Mouse (Mus musculus) urinary bladder, postnatal 25 days (tissue): ENCODE measurements around the gene Tnrc18.

ENCODE experiments used
- DNase-seq: peaks from one replicate; pipeline ENCODE4 v3.0.0; 2022; ENCODE audit warnings: low spot score

The Tnrc18 gene

DNA sequence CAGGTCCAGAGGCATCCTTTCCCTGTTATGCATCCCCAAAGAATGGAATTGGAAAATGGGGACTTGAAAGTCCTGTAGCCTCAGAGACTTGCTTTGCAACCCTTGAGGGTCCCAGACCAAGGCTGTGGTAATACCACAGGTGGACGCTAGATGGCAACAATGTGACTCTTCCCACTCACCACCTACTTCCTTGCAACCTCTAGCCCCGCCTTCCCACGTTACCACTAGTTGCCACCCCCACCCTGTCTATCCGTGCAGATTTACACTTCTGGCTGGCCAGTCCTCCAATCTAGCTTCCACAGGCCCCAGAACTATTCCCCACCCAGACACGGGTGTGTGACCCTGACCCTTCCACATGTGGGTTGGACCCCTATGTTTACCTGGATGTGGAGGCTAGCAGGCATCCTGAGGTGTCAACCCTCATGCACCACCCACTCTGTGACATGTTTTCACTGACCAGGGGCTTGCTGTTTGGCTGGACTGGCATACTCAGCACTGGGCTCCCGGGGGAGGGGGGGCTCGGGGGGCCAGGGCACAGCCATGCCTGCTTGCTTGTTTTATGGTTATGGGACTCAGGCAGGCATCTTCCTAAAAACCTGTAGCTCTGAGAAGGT is 93.8 kb downstream of the Tnrc18 start:
- peak; percentile 54 for DNase-seq

DNA sequence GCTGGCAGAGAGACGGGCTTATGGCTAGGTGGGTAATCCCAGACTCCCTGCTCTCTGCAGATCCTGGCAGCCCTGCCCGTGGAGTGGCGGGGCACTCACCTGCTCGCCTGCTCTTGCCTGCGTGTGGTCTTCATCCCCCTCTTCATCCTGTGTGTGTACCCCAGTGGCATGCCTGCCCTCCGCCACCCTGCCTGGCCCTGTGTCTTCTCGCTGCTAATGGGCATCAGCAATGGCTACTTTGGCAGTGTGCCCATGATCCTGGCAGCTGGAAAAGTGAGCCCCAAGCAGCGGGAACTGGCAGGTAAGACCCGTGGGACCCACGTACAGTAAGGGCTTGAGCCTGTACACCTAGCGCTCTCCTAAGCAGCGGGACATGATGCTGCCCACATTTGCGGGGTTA is 97.6 kb downstream of the Tnrc18 start:
- no peak for DNase-seq

DNA sequence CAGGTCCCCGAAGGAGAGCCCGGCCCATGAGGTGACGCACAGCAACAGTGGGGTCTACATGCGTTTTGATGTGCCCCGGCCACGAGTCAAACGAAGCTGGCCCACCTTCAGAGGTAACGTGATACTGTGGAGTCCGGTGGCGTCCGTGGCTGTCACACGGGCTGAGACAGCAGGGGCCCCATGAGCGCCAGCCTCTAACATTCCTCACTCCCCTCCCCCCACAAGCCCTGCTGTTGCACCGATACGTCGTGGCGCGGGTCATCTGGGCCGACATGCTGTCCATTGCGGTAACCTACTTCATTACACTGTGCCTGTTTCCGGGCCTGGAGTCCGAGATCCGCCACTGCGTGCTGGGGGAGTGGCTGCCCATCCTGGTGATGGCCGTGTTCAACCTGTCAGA is 99.0 kb downstream of the Tnrc18 start:
- no peak for DNase-seq

DNA sequence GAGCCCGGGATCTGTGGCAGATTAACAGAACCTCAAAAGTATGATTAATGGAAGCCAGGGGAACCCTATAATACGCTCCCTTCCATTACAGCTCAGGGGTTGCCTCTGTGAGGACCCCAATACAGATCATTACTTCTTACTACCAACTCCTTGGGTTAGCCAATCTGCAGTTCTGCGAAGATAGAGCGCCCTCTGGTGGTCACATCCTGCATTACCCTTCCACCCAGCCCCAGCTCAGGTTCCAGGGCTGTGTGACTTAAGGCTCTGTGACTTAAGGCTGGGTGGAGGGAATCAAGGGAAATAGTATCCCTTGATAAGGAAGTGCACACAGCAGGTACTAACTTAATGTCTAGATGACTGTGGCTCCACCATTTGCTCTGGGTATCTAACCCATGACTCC is 99.4 kb downstream of the Tnrc18 start:
- peak; percentile 90 for DNase-seq

DNA sequence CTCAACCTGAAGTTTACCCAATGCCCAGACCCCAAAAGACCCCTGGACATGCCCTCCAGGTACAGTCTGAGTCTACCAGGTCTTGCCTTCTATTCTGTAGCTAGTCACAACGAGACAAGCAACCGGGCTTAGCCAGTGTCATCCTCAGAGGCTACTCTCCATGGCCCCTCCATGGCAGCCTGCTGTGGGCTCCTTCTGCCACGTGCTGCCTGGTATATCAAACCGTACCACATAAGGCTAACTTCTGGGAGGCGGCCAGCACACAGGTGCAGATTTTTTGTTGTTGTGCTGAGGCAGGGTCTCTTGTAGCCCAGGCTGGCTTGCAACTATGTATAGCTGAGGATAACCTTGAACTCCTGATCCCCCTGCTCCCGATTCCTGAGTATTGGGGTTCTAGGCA is 101.4 kb downstream of the Tnrc18 start:
- no peak for DNase-seq

DNA sequence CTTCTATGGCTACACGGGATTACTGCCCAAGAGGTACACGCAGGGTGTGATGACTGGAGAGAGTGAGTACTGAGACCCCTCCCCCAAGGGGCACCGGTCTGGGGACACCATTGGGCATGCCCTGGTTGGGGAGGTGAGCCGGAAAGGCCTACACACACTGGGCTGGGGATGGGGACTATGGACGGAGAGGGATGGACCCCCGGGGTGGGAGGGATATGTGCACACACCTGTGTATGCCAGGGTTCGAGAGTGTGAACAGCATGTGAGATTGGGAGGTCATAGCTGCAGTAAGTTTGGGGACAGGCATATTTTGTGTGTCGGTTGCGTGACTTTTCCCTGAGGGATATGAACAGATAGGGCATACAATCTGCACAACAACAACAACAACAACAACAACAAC is 102.4 kb downstream of the Tnrc18 start:
- DNase-seq: no peak

DNA sequence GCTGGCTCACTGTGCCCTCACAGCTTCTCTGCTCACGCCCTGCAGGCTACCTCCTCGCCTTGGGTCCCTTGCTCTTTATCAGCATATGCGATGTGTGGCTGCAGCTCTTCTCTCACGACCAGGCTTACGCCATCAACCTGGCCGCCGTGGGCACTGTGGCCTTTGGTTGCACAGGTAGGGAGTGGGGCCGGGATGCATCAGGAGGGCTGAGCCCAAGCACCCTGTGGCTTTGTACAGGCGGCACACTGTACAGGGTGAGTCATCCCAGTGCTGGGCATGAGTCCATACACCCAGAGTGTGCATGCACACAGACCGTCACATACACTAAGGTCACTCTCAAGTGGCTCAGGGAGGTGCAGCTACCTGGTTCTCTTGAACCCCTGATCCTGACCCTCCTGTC is 103.5 kb downstream of the Tnrc18 start:
- DNase-seq: no peak

DNA sequence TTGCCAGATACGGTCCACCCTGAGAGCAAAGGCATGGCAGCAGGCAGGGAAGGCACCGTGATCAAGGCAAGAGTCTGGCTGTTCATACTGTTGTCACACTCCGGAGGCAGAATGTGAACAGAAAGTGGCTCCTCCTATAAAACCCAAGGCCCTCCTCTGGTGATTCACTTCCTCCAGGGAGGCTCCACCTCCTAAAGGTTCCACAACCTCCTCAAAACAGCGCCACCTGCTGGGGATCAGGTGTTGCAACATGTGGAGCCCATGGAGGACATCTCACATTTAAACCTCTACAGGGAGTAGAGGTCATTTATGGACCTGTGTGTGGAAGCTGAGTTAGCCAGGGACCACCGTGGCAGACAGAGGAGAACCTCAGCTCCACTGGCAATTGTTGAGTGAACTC is 105.1 kb downstream of the Tnrc18 start:
- DNase-seq: no peak

DNA sequence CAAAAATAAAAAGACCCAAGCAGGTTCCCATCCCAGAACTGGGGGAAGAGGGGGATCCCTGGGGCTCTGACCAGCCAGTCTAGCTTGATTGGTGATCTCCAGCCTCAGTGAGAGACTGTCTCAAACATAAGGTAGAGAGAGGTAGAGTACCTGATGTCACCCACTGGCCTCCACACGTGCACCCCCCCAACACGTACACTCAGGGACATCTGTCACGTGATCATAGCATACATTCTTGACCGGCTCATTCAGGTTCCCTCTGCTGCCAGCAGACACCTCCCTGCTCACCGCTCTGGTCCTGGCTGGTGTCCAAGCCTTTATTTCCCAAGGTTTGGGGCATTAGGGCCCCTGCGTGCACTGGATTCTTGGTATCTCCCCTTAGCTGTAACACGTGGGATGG is 108.0 kb downstream of the Tnrc18 start:
- no peak for DNase-seq

DNA sequence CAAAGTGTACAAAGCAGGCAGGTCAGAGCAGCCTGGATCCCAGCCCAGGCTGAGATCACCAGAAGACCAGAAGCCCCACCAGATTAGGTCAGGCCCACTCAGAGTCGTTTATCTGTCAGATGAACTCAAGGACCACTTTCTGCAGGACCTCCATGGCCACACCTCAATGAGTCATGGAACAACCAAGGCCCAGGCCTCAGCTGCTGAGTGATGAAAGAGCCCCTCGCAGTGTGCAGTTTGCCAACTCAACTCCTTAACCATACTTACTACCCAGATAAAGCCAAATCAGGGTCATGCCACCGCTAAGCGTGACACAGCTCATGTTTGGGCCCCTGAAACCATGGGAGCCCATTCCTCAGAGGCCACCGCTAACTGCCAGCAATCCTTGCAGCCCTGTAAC is 109.8 kb downstream of the Tnrc18 start:
- DNase-seq: no peak

DNA sequence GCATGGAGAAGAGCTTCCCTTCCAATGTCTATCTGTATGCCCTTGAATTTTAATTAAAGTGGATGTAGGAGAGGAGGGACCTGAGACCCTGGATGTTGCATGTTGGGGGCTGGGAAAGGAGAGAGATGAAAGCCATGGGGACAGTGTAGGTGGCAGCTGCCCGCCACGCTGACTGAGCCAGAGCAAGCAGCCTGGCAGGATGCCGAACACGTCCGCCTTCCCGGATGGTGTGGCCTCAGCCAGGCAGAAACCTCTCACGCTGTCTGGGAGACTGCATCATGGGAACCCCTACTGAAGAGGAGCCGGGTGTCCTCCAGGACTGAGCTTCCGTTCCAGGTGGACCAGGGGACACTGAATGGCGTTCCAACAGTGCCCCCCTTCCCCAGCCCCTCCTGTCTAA is 113.9 kb downstream of the Tnrc18 start:
- DNase-seq: no peak

DNA sequence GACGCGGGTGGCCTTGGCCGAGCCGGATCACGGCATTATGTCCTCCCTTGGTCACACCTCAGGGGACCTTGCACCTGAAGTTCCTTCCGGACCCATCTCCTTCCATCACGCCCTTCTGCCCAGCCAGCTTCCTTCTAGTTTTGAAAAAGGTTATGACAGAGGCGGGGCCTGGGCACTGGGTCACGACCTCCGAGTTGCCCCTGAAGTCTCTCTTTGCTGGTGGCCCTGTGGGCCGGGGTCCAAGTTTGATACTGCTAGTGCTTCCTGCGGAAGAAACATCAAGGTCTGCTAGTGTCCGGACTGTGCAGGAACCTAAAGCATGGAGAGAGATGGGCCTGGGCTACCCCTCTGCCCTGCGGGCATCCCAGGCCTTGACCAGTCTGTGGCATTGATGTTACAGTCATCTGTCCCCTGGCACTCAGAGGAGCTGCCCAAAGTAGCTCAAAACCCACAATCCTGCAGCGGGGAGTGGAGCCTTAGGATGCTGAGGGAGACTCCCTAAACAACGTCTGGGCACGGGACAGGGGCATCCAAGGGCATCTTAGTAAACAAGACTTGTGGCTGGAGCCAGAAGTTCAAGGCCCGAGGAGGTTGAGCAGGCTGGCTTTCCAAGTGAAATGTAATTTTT is 114.8 kb downstream of the Tnrc18 start:
- DNase-seq: no peak

DNA sequence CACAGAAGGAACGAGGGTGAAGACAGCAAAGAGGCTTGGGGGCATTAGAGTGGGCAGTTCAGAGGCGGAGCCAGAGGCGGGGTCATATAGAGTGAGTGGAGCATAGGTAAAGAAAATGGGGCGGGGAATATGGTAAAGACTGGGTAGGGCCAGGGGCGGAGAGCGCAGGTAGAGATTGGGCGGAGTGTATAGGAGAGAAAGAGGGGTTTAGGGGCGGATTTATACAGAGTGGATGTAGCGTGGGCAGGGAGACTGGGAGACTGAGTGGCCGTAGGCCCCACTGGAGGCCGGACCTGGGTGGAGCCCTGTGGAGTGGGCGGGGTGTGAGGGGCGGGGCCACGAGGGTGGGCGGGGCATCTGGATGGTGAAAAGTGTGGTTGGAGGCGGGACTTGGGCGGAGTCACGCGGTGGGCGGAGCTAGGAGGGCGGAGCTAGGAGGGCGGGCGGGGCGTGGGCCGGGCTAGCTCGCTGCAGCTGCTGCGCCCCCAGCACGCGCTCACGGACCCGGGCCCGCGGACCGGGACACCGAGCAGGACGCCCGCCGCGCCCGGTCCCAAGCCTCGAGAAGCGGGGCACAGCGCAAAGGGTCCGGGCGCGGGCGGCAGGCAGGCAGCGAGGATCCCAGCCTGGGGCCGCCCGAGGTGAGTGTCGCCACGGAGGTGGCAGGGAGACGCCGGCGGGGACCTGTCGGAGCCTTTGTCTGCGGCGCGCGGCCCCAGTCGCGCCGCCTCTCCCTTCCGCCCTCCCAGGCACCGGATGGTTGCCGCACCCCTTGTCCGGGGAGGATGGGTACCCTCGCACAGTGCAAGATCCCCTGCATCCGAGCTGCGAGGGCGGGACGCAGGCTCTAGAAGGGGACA is 115.6 kb downstream of the Tnrc18 start:
- no peak for DNase-seq

DNA sequence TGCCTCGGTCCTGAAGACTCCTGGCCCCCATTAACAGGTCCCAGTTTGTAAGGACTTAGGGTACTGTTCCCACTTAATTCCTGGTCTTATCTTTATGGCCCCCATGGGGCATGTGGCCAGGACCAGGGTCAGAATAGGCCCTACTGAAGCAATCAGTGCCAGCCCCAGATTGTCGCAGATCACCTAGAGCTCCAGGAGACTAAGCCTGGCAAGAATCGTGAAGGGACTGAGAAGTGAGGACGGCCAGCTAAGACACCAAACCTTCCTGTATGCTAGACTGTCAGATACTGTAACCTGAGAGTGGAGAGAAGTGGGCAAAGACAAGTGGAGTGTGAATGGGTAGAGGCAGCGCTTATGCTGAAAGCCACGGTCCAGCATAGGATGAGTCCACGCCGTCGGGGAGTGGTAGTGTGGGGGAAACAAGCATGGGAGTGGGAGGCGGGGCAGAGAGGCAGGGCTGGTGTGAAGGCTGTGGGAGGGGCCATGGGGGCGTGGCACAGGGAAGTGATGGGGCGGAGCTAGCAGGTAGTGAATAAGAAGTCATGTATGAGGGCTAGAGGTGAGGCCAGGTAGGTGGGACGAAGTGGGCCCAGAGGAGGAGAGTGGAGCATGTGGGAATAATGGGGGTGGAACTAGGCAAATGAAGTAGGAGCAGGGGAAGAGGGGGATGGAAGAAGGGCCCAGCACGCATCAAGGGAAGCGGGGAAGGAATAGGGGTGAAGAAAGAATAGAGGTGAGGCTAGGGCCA is 116.4 kb downstream of the Tnrc18 start:
- no peak for DNase-seq

DNA sequence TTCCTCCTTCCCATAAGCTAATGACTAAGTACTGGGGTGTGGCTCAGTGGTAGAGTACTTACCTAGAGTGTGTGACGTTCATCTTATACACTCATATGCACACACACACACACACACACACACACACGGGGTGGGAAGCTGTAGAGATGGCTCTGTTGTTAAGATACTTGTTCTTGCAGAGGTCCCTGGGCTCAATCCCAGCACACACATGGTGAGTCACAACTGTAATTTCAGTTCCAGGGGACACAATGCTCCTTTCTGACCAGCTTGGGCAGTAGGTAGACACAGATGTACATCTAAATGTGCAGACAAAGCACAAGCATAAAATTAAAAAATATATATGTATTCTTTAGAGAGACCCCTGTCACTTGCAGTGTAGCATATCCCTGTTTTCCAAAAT is 119.7 kb downstream of the Tnrc18 start:
- no peak for DNase-seq

DNA sequence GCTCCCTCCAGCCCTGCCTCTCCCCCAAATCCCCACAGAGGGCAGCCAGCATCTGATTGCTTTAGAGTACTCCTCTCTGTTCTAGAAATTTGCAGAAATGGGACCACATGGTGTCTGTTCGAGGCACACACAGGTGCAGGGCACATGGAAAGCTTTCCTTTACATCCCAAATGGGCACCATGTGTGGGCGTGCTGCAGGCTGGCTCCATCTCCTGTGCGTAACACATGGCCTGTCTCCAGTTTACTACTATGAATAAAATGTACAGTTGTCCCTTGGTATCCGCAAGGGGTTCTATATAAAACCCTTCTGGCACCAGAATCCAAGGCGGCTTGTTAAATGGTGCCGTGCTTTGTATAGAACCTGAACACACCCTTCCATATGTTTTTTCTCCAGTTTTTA is 120.6 kb downstream of the Tnrc18 start:
- DNase-seq: no peak

DNA sequence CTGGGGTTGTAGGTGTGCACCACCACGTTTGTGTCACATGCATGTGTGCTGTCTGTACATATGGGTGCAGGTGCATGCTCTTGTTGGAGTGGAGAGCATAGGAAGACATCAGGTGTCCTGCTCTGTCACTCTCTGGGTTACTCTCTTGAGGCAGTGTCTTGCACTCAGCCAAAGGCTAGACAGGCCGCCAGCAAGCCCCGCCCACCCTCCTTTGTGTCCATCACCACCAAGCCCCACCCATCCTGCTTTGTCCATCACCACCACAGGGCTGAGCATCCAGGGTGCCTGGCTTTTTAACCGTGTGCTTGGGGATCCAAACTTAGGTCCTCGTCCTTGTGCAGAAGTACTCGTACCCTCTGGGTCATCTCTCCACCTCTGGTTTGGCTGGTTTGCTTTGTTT is 121.2 kb downstream of the Tnrc18 start:
- no peak for DNase-seq

DNA sequence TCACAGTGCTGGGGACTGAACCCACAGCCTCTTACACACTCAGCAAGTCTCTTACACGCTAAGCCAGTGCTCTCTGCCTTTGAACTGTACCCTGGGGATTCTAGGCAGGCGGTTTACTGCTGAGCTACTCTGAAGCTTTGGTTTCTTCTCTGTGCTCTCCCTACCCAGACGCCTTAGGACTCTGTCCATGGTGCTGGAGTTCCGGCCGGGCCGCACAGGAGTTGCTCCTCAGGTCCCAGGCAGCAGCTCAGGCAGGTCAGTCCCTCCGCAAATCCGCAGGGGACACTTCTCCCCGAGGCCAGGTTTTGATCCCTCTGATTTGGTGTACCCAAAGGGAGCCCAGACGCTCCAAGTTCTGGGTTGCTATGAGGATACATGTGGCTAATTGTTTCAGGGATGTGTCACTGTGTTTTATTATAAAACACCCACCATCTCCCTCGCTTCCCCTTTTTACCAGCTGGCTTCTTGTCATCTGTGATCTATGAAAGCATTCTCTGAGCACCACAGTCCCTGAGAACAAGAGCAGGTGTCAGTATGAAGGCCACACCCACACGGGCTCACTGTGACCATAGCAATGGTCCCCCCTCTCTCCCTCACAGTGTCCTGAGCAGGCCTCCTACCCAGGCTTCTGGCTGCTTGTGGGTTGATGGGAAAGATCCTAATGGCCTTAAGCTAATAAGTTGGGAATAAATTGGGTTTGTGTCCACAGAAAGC is 122.7 kb downstream of the Tnrc18 start:
- peak; percentile 65 for DNase-seq

DNA sequence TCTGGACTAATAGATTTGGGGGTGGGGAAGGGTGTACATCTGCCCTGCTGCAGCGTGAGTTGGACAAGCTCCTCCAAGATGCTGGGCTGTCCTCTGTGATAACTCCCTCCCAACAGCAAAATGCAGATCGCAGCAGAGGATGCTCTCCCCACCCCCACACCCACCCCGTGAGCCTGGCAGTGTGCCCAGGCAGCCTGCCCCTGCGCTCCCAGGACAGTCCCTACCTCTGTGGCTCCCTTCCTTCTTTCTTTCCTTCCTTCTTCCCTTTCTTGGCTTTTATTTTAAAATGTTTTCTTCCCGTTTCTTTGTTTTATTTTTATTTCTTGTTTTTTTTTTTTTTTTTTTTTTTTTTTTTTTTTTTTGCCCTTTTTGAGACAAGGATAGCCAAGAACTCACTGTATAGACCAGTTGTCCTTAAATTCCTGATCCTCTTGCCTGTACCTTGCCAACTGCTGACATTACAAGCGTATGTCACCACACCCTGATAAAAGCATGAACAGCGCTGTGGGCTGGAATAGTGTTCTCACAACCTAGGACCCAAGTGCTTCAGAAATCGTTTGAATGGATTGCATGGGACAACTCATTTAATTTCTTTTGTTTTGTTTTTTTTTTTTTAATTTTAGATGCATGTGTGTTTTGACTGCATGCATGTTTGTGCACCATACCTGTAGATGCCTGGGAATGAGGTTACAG is 123.6 kb downstream of the Tnrc18 start:
- no peak for DNase-seq

DNA sequence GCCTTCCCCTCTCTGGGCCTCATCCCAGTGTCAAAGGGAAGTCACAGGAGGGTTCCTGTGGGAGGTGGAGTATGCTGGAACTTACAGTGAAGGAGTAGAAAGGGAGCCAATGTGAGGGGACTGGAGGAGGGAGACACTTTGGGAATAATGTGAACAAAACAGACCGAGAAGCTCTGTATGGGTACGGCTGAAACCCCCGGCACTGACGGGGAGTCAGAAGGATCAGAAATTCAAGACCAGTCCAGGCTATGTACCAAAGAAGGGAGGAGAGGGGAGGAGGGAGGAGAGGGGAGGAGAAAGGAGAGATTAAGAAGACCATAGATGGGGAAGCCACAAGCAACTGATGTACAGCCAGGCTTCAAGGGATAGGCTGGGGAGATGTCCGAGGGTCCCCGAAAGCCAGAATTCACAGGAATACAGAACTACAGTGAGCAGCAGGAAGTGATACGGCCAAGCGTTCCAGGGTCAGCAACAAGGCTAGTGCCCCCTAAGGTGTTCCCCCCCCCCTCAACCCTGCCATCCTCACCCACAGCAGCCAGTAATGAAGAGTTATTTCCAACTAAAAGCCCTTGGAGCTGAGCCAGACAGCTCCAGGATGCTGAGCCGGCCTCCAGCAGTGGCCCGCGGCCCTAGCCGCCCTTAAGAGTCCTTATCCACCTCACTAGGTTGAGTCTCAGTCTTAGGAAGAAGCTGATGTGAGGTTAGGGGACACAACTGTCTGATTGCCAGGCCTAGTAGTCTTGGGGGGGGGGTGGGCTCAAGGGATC is 124.3 kb downstream of the Tnrc18 start:
- DNase-seq: no peak

DNA sequence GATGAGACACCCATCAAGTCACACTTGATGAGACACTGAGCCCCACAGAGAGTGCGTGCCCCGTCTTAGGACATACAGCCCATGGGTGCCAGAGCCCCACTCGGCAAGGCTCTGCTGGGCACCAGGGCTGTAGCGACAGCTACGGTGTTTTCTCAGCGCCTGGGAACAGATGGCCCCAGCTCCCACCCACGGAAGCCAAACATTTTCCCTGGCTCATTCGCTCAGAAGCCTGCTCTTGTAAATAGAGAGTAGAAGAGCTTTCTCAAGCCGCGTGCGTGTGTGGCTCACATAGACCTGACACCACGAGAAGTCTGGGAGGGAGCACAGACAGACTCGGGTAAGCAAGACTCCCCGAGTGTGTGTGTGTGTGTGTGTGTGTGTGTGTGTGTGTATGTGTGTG is 125.2 kb downstream of the Tnrc18 start, which contains the start of gene Slc29a4:
Gene Slc29a4, plus strand, starts transcription at position 265 of the 400 bp plus-strand sequence.
- DNase-seq: no peak
